Mouse (Mus musculus) embryonic facial prominence, embryonic 14.5 days (tissue): ENCODE data around the gene Prr5. TPM values are rescaled to one million over a fixed set of nuclear protein-coding genes. Genes with fewer than 3 reads are reported as not detected.
A peak's percentile ranks its signal among the peaks of the same experiment; 100 is the strongest.

Source experiments
- ATAC-seq: fragments of 200-750 bp; cut with Nextera tagmentation; 2 replicates; pipeline ENCODE4 v1.8.0; 2017; ENCODE audit warnings: low read depth, moderate number of reproducible peaks, moderate TSS enrichment
- DNase-seq: peaks from one replicate; pipeline ENCODE4 v3.0.0-alpha.2; 2015; ENCODE audit warnings: low spot score
- H3K27ac ChIP-seq: fragments of 300-500 bp; sonication (generic); replicated peaks from 2 replicates; pipeline ENCODE4 v1.5.1; 2014; ENCODE audit warnings: low read depth, mild to moderate bottlenecking, low read length, moderate library complexity
- H3K27me3 ChIP-seq: fragments of 300-500 bp; sonication (generic); replicated peaks from 2 replicates; pipeline ENCODE4 v1.6.1; 2014; ENCODE audit warnings: low read length; ENCODE audit not compliant: control insufficient read depth, insufficient read depth
- H3K36me3 ChIP-seq: fragments of 300-500 bp; sonication (generic); 2 replicates; pipeline ENCODE4 v1.6.1; 2014; ENCODE audit warnings: low read length, mixed read lengths; ENCODE audit not compliant: control insufficient read depth, insufficient read depth
- H3K4me1 ChIP-seq: fragments of 300-500 bp; sonication (generic); 2 replicates; pipeline ENCODE4 v1.6.1; 2014; ENCODE audit warnings: antibody characterized with exemption, low read length; ENCODE audit not compliant: control insufficient read depth, insufficient read depth
- H3K4me2 ChIP-seq: fragments of 300-500 bp; sonication (generic); 2 replicates; pipeline ENCODE4 v1.6.1; 2014; ENCODE audit warnings: low read depth, mild to moderate bottlenecking, low read length, moderate library complexity, mixed read lengths
- H3K4me3 ChIP-seq: fragments of 300-500 bp; sonication (generic); 2 replicates; pipeline ENCODE4 v1.5.1; 2014; ENCODE audit warnings: low read depth, mild to moderate bottlenecking, low read length
- H3K9ac ChIP-seq: fragments of 300-500 bp; sonication (generic); 2 replicates; pipeline ENCODE4 v1.6.1; 2014; ENCODE audit warnings: low read depth, mild to moderate bottlenecking, low read length, moderate library complexity, mixed read lengths
- H3K9me3 ChIP-seq: fragments of 300-500 bp; sonication (generic); 2 replicates; pipeline ENCODE4 v1.6.1; 2016; ENCODE audit warnings: low read length; ENCODE audit not compliant: control insufficient read depth
- WGBS: fragments of 180-500 bp; shearing (Covaris S2); extraction: QIAGEN DNeasy Blood & Tissue Kit; methylation state at CpG from one replicate; pipeline ENCODE4 v1.1.7; 2014; 5-methylcytosine and 5-hydroxymethylcytosine counted together
- polyA plus RNA-seq: library from polyadenylated mRNA; unstranded; fragments of >200 nt; fragmentation: Nextera tagmentation; extraction: Ambion mirVana; gene quantifications from 2 replicates; pipeline ENCODE4 v1.2.1, GENCODE M21; 2014

Prr5 gene
- polyA plus RNA-seq, 1 experiment from 2014 or later, result 26.4 TPM

- no peaks in the 10 kb centered on the region for H3K36me3 ChIP-seq
- no peaks in the 10 kb centered on the region for H3K9me3 ChIP-seq
- H3K27ac ChIP-seq, result no peak overlapping the region
- ATAC-seq (no peak), DNase-seq (no peak)
- no peak overlapping the region for H3K4me3 ChIP-seq
- peaks cover 4% of the 10 kb centered on the region for H3K4me1 ChIP-seq
- 52% methylated on average over 3 of the region's 3 CpGs for WGBS
- H3K4me2 ChIP-seq, result no peak overlapping the region
- no peaks in the 10 kb centered on the region for H3K27me3 ChIP-seq
- peak overlapping the region; percentile 27; the same call in 1 of the 2 replicates for H3K9ac ChIP-seq
Observed at GRCm38 (mm10) chr15:84634361-84634760, 35.1 kb upstream of the Prr5 start.

- H3K9ac ChIP-seq, result no peak overlapping the region
- peaks cover 10% of the 10 kb centered on the region for H3K4me1 ChIP-seq
- DNase-seq (no peak), ATAC-seq (no peak)
- H3K27me3 ChIP-seq, result no peaks in the 10 kb centered on the region
- H3K36me3 ChIP-seq, result no peaks in the 10 kb centered on the region
- no peaks in the 10 kb centered on the region for H3K9me3 ChIP-seq
- H3K4me3 ChIP-seq, result no peak overlapping the region
- peak overlapping the region; percentile 86 for H3K27ac ChIP-seq
- H3K4me2 ChIP-seq, result no peak overlapping the region
Observed at GRCm38 (mm10) chr15:84638405-84638804, 31.0 kb upstream of the Prr5 start.

GRCm38 (mm10) chr15:84639072-84639450, 30.4 kb upstream of the Prr5 start:
- WGBS, result 30% methylated on average over 5 of the region's 5 CpGs
- Histone ChIP-seq H3K4me1 (peaks cover 10% of the 10 kb centered on the region), H3K9ac (no peak overlapping the region), H3K36me3 (no peaks in the 10 kb centered on the region), H3K27me3 (no peaks in the 10 kb centered on the region), H3K9me3 (no peaks in the 10 kb centered on the region), H3K4me3 (no peak overlapping the region), H3K27ac (peak overlapping the region; percentile 86), H3K4me2 (no peak overlapping the region)
- ATAC-seq (no peak), DNase-seq (no peak)

- Histone ChIP-seq H3K27ac (peak overlapping the region; percentile 86), H3K4me3 (no peak overlapping the region), H3K4me1 (peaks cover 10% of the 10 kb centered on the region), H3K9ac (no peak overlapping the region), H3K27me3 (no peaks in the 10 kb centered on the region), H3K9me3 (no peaks in the 10 kb centered on the region), H3K36me3 (no peaks in the 10 kb centered on the region), H3K4me2 (no peak overlapping the region)
- DNase-seq (peak; percentile 81), ATAC-seq (peak; percentile 53; the same call in 1 of the 2 replicates)
- 25% methylated on average over 6 of the region's 6 CpGs for WGBS
Observed at GRCm38 (mm10) chr15:84639451-84640136, 29.8 kb upstream of the Prr5 start.

- Histone ChIP-seq H3K4me3 (no peak overlapping the region), H3K4me1 (peaks cover 10% of the 10 kb centered on the region), H3K4me2 (no peak overlapping the region), H3K27ac (no peak overlapping the region), H3K36me3 (no peaks in the 10 kb centered on the region), H3K27me3 (no peaks in the 10 kb centered on the region), H3K9me3 (no peaks in the 10 kb centered on the region), H3K9ac (no peak overlapping the region)
- DNase-seq, result no peak
- no peak for ATAC-seq
- 71% methylated on average over 6 of the region's 6 CpGs for WGBS
Observed at GRCm38 (mm10) chr15:84640722-84641121, 28.7 kb upstream of the Prr5 start.

- H3K4me2 ChIP-seq, result no peak overlapping the region
- H3K4me1 ChIP-seq, result peaks cover 10% of the 10 kb centered on the region
- H3K4me3 ChIP-seq, result no peak overlapping the region
- no peaks in the 10 kb centered on the region for H3K9me3 ChIP-seq
- WGBS, result 57% methylated on average over 5 of the region's 5 CpGs
- no peak for ATAC-seq
- H3K27ac ChIP-seq, result no peak overlapping the region
- DNase-seq, result no peak
- no peak overlapping the region for H3K9ac ChIP-seq
- H3K36me3 ChIP-seq, result no peaks in the 10 kb centered on the region
- H3K27me3 ChIP-seq, result no peaks in the 10 kb centered on the region
Observed at GRCm38 (mm10) chr15:84641127-84641526, 28.3 kb upstream of the Prr5 start.

- Histone ChIP-seq H3K27ac (no peak overlapping the region), H3K9ac (no peak overlapping the region), H3K9me3 (no peaks in the 10 kb centered on the region), H3K4me2 (no peak overlapping the region), H3K4me1 (peaks cover 10% of the 10 kb centered on the region), H3K27me3 (no peaks in the 10 kb centered on the region), H3K36me3 (no peaks in the 10 kb centered on the region), H3K4me3 (no peak overlapping the region)
- ATAC-seq (no peak), DNase-seq (no peak)
- 100% methylated on average over 1 of the region's 1 CpGs for WGBS
Observed at GRCm38 (mm10) chr15:84641948-84642347, 27.5 kb upstream of the Prr5 start.

GRCm38 (mm10) chr15:84643178-84643577, 26.2 kb upstream of the Prr5 start:
- Histone ChIP-seq H3K27ac (0 out of 2 replicates have a peak overlapping the region, but pooled peaks have one; percentile 24), H3K27me3 (no peaks in the 10 kb centered on the region), H3K36me3 (no peaks in the 10 kb centered on the region), H3K4me3 (no peak overlapping the region), H3K4me2 (no peak overlapping the region), H3K9me3 (0 out of 2 replicates have a peak, but pooled peaks cover 5% of the 10 kb centered on the region), H3K4me1 (peaks cover 10% of the 10 kb centered on the region), H3K9ac (no peak overlapping the region)
- WGBS, result 0% methylated on average over 1 of the region's 1 CpGs
- ATAC-seq (no peak), DNase-seq (peak; percentile 27)

GRCm38 (mm10) chr15:84651481-84651880, 17.9 kb upstream of the Prr5 start:
- H3K27me3 ChIP-seq, result no peaks in the 10 kb centered on the region
- H3K4me2 ChIP-seq, result no peak overlapping the region
- ATAC-seq (no peak), DNase-seq (no peak)
- no peak overlapping the region for H3K4me3 ChIP-seq
- 89% methylated on average over 6 of the region's 6 CpGs for WGBS
- H3K4me1 ChIP-seq, result peaks cover 21% of the 10 kb centered on the region
- no peaks in the 10 kb centered on the region for H3K36me3 ChIP-seq
- 0 out of 2 replicates have a peak, but pooled peaks cover 5% of the 10 kb centered on the region for H3K9me3 ChIP-seq
- no peak overlapping the region for H3K9ac ChIP-seq
- H3K27ac ChIP-seq, result no peak overlapping the region
